In genomic region chr11:113715078-113715674, GRCm38 (mm10) we compare ENCODE assay signal across 12 mouse cellular contexts. TPM values are rescaled to one million over a fixed set of nuclear protein-coding genes. Genes with fewer than 3 reads are reported as not detected.
DNase-seq lines count a peak whose midpoint lies in the region; ATAC-seq and TF ChIP-seq lines count a peak whose summit lies in the region.
"Had no signal": no experiment of that assay in that cellular context is flagged by ENCODE, and none has a peak within 500 bp of the region (broad histone marks: within the 10 kb centered on the region; RNA-seq: fewer than 3 reads in every experiment).

No protein-coding gene starts in this region.

- H3K9ac ChIP-seq in heart, embryonic 14.5 days (ENCODE audit: low read length): no peak overlapping the region
- H3K9ac ChIP-seq: embryonic facial prominence, embryonic 15.5 days had no signal

- peaks cover 4 to 6% of the 10 kb centered on the region in 2 experiments; a peak in 3 of 4 replicates for H3K4me1 ChIP-seq in heart, embryonic 14.5 days (ENCODE audit: control insufficient read depth in 2 of 2, insufficient read depth in 2 of 2, low read length in 2 of 2)
- peaks cover 20% of the 10 kb centered on the region for H3K4me1 ChIP-seq in thymus, adult 2 months (replicated peaks; ENCODE audit: control insufficient read depth, insufficient read depth, low read length)

- no peak overlapping the region for H3K4me3 ChIP-seq in heart, embryonic 14.5 days (ENCODE audit: control insufficient read depth in 1 of 2, insufficient read depth in 1 of 2, low read depth in 1 of 2, low read length in 2 of 2)
- no peak overlapping the region for H3K4me3 ChIP-seq in thymus, adult 2 months (ENCODE audit: control insufficient read depth, insufficient read depth, low read length)
- H3K4me3 ChIP-seq: embryonic facial prominence, embryonic 15.5 days; megakaryocyte, embryonic 14.5 days had no signal

- TF ChIP-seq CTCF in thymus, adult 2 months (IDR thresholded peaks at IDR 0.05; ENCODE audit: borderline replicate concordance, control insufficient read depth, extremely low read depth, insufficient read depth, low read length, poor library complexity): no peak

- ATAC-seq in heart, embryonic 14.5 days (ENCODE audit: insufficient number of reproducible peaks, insufficient read depth, low FRiP score, low read depth): peak; percentile 52; the same call in 1 of the 2 replicates

- H3K9me3 ChIP-seq in heart, embryonic 14.5 days (ENCODE audit: control insufficient read depth, low read length): no peaks in the 10 kb centered on the region
- H3K9me3 ChIP-seq: embryonic facial prominence, embryonic 15.5 days; megakaryocyte, embryonic 14.5 days had no signal

- DNase-seq in heart, adult 8-10 months (ENCODE audit: low spot score): no peak
- DNase-seq in thymus, adult 2 months: peak; percentile 44
- no peak for DNase-seq in thymus, adult 18-20 months
- DNase-seq in lung, postnatal 36 days: peak; percentile 57
- DNase-seq in thymus, postnatal 4 days: peak; percentile 79
- DNase-seq in cerebellum, adult 9-10 months: no peak
- no peak for DNase-seq in frontal cortex, adult 2 months (ENCODE audit: extremely low spot score in 1 of 2, low spot score in 1 of 2)

- 69% methylated on average over 7 of the region's 7 CpGs for WGBS in heart, embryonic 14.5 days
- 87% methylated on average over 7 of the region's 7 CpGs for WGBS in thymus, adult 2 months

- H3K4me2 ChIP-seq in heart, embryonic 14.5 days (ENCODE audit: low read length): no peak overlapping the region
- H3K4me2 ChIP-seq: embryonic facial prominence, embryonic 15.5 days; heart, embryonic 11.5 days had no signal

- no peak for TF ChIP-seq POLR2A in thymus, adult 2 months (IDR thresholded peaks at IDR 0.05; ENCODE audit: control insufficient read depth, extremely low read depth, insufficient read depth, low read length, poor library complexity)

- H3K36me3 ChIP-seq in heart, embryonic 14.5 days (ENCODE audit: control insufficient read depth, insufficient read depth, low read length): no peaks in the 10 kb centered on the region
- H3K36me3 ChIP-seq in thymus, adult 2 months (ENCODE audit: control insufficient read depth, insufficient read depth, low read length): no peaks in the 10 kb centered on the region
- H3K36me3 ChIP-seq: embryonic facial prominence, embryonic 15.5 days had no signal

- no peaks in the 10 kb centered on the region for H3K27me3 ChIP-seq in heart, embryonic 14.5 days (ENCODE audit: control insufficient read depth, insufficient read depth, low read length)
- H3K27me3 ChIP-seq in thymus, adult 2 months (ENCODE audit: control insufficient read depth, insufficient read depth, low read length): no peaks in the 10 kb centered on the region
- H3K27me3 ChIP-seq: embryonic facial prominence, embryonic 15.5 days had no signal

- no peak overlapping the region for H3K27ac ChIP-seq in heart, embryonic 14.5 days (replicated peaks in 1 of 2; ENCODE audit: control insufficient read depth in 1 of 2, insufficient read depth in 1 of 2, low read depth in 2 of 2, low read length in 2 of 2)
- H3K27ac ChIP-seq in thymus, adult 2 months (ENCODE audit: control insufficient read depth, insufficient read depth, low read length): no peak overlapping the region
- H3K27ac ChIP-seq: embryonic facial prominence, embryonic 15.5 days had no signal

RNA-seq across cellular contexts. Expression of gene Cpsf4l, which starts 5.4 kb away (rescaled TPM):
- polyA plus RNA-seq in heart, embryonic 14.5 days (2014; fragmentation: Nextera tagmentation; extraction: Ambion mirVana): 0.18 and 0.19 TPM in 2 replicates
- not detected for total RNA-seq in heart, adult 8-10 months (2022)
- 0.84 and 1.4 TPM in 2 replicates for polyA plus RNA-seq in thymus, adult 2 months (2012; rRNA removed)
- 0.22 TPM in 1 of 2 replicates, not detected in the other for polyA plus RNA-seq in frontal cortex, adult 2 months (2012; rRNA removed)
- total RNA-seq: layer of hippocampus, postnatal 14 days had no signal

RNA-seq across cellular contexts. Expression of gene D11Wsu47e, which starts 31.0 kb away (rescaled TPM):
- 15.4 and 20.0 TPM in 2 replicates for polyA plus RNA-seq in heart, embryonic 14.5 days (2014; fragmentation: Nextera tagmentation; extraction: Ambion mirVana)
- 1 to 10 TPM; 5.9 to 8.4 (median 6.8) TPM for total RNA-seq in heart, adult 8-10 months (2022)
- polyA plus RNA-seq in thymus, adult 2 months (2012; rRNA removed): 13.6 TPM in 2 replicates
- 12.9 and 16.4 TPM in 2 replicates for polyA plus RNA-seq in frontal cortex, adult 2 months (2012; rRNA removed)

RNA-seq across cellular contexts. Expression of gene Fam104a, which starts 31.2 kb away (rescaled TPM):
- 43.0 and 44.8 TPM in 2 replicates for polyA plus RNA-seq in heart, embryonic 14.5 days (2014; fragmentation: Nextera tagmentation; extraction: Ambion mirVana)
- 10 to 100 TPM; 15.0 to 16.7 (median 15.8) TPM for total RNA-seq in heart, adult 8-10 months (2022)
- 44.7 and 51.6 TPM in 2 replicates for polyA plus RNA-seq in thymus, adult 2 months (2012; rRNA removed)
- 27.9 and 28.8 TPM in 2 replicates for polyA plus RNA-seq in frontal cortex, adult 2 months (2012; rRNA removed)

RNA-seq across cellular contexts. Expression of gene Cdc42ep4, which starts 36.5 kb away (rescaled TPM):
- 13.3 and 16.8 TPM in 2 replicates for polyA plus RNA-seq in heart, embryonic 14.5 days (2014; fragmentation: Nextera tagmentation; extraction: Ambion mirVana)
- 10 to 100 TPM in 3 of 4 experiments, 1 to 10 TPM in 1; 9.7 to 16.5 (median 14.7) TPM for total RNA-seq in heart, adult 8-10 months (2022)
- 28.7 and 32.8 TPM in 2 replicates for polyA plus RNA-seq in thymus, adult 2 months (2012; rRNA removed)
- 27.6 and 27.9 TPM in 2 replicates for polyA plus RNA-seq in frontal cortex, adult 2 months (2012; rRNA removed)

Comparison
In these comparisons a context has a peak if more than half of its experiments do, and no peak if none do; other contexts are left out.
1. DNase-seq: peak in thymus, adult 2 months (single experiment), lung, postnatal 36 days (single experiment) and thymus, postnatal 4 days (single experiment); none in heart, adult 8-10 months (single experiment), thymus, adult 18-20 months (0 of 2), cerebellum, adult 9-10 months (single experiment) and frontal cortex, adult 2 months (0 of 2).